8 mouse cellular contexts compared by ENCODE assay signal in genomic region chrX:48143415-48144335, GRCm38 (mm10). TPM values are rescaled to one million over a fixed set of nuclear protein-coding genes. Genes with fewer than 3 reads are reported as not detected.
DNase-seq lines count a peak whose midpoint lies in the region; ATAC-seq lines count a peak whose summit lies in the region.

No protein-coding gene starts in this region.

- ATAC-seq in embryonic facial prominence, embryonic 11.5 days (replicated peaks; ENCODE audit: insufficient number of reproducible peaks, low FRiP score, low TSS enrichment, low read depth), result no peak
- ATAC-seq in kidney, embryonic 16.5 days (ENCODE audit: low FRiP score, low TSS enrichment), result peak; percentile 78

- H3K4me1 ChIP-seq in embryonic facial prominence, embryonic 11.5 days (ENCODE audit: control insufficient read depth, insufficient read depth, low read length), result no peaks in the 10 kb centered on the region
- no peaks in the 10 kb centered on the region for H3K4me1 ChIP-seq in kidney, embryonic 16.5 days (ENCODE audit: insufficient read depth, low read length)

- 53% methylated on average over 26 of the region's 26 CpGs for WGBS in embryonic facial prominence, embryonic 11.5 days
- WGBS in kidney, embryonic 16.5 days, result 42% methylated on average over 25 of the region's 26 CpGs

- 0 out of 2 replicates have a peak overlapping the region, but pooled peaks have one; percentile 10 for H3K4me3 ChIP-seq in embryonic facial prominence, embryonic 11.5 days (ENCODE audit: low read depth, low read length)
- H3K4me3 ChIP-seq in kidney, embryonic 16.5 days (ENCODE audit: low read length), result peak overlapping the region; percentile 40

- peak; percentile 94 for DNase-seq in heart, adult 11 months
- DNase-seq in heart, postnatal 25 days (ENCODE audit: low spot score), result no peak
- peak; percentile 19 for DNase-seq in embryonic facial prominence, embryonic 11.5 days (ENCODE audit: low spot score)
- peak; percentile 43 for DNase-seq in lung, postnatal 25 days (ENCODE audit: low spot score)
- DNase-seq in thymus, adult 18-20 months, result peak; percentile 63 to 80
- no peak for DNase-seq in frontal cortex, postnatal 36 days (ENCODE audit: low spot score in 2 of 2)
- DNase-seq in layer of hippocampus, adult 18-20 months (ENCODE audit: low spot score in 2 of 2), result no peak

- no peak overlapping the region for H3K9ac ChIP-seq in embryonic facial prominence, embryonic 11.5 days (replicated peaks; ENCODE audit: low read length)
- peak overlapping the region; percentile 50; the same call in 1 of the 2 replicates for H3K9ac ChIP-seq in kidney, embryonic 16.5 days (replicated peaks; ENCODE audit: low read length)

- H3K9me3 ChIP-seq in embryonic facial prominence, embryonic 11.5 days (replicated peaks; ENCODE audit: control insufficient read depth, low read length), result no peaks in the 10 kb centered on the region
- H3K9me3 ChIP-seq in kidney, embryonic 16.5 days (ENCODE audit: low read length), result no peaks in the 10 kb centered on the region

- no peak overlapping the region for H3K27ac ChIP-seq in embryonic facial prominence, embryonic 11.5 days (replicated peaks; ENCODE audit: low read depth, low read length)
- no peak overlapping the region for H3K27ac ChIP-seq in kidney, embryonic 16.5 days (ENCODE audit: low read length)

- no peaks in the 10 kb centered on the region for H3K36me3 ChIP-seq in embryonic facial prominence, embryonic 11.5 days (replicated peaks; ENCODE audit: control insufficient read depth, insufficient read depth, low read depth, low read length)
- no peaks in the 10 kb centered on the region for H3K36me3 ChIP-seq in kidney, embryonic 16.5 days (ENCODE audit: insufficient read depth, low read length)

- H3K4me2 ChIP-seq in embryonic facial prominence, embryonic 11.5 days (ENCODE audit: low read depth, low read length), result peak overlapping the region; percentile 39
- H3K4me2 ChIP-seq in kidney, embryonic 16.5 days (replicated peaks; ENCODE audit: low read depth, low read length), result peak overlapping the region; percentile 52

- intact Hi-C loops in heart, postnatal 25 days (cut with DNase I), result no loop called here

- H3K27me3 ChIP-seq in embryonic facial prominence, embryonic 11.5 days (ENCODE audit: control insufficient read depth, insufficient read depth, low read length), result no peaks in the 10 kb centered on the region
- H3K27me3 ChIP-seq in kidney, embryonic 16.5 days (ENCODE audit: insufficient read depth, low read length), result no peaks in the 10 kb centered on the region; the same call in 1 of the 2 replicates

RNA-seq across cellular contexts. Expression of gene Sash3, which starts 2.6 kb away (rescaled TPM):
- total RNA-seq in heart, postnatal 25 days (2021), result 1 to 10 TPM in 1 of 2 experiments, under 1 TPM in 1; 0.84 to 1.2 TPM
- 1.5 and 1.8 TPM in 2 replicates for polyA plus RNA-seq in embryonic facial prominence, embryonic 11.5 days (2014; fragmentation: Nextera tagmentation; extraction: Ambion mirVana)
- 1.7 and 2.0 TPM in 2 replicates for polyA plus RNA-seq in kidney, embryonic 16.5 days (2015; fragmentation: Nextera tagmentation; extraction: Ambion mirVana)
- total RNA-seq in layer of hippocampus, adult 18-20 months (2021), result 1 to 10 TPM in 1 of 2 experiments, under 1 TPM in 1; 0.81 to 1.4 TPM

RNA-seq across cellular contexts. Expression of gene Xpnpep2, which starts 35.1 kb away (rescaled TPM):
- 1 to 10 TPM; 2.7 to 3.6 TPM for total RNA-seq in heart, postnatal 25 days (2021)
- polyA plus RNA-seq in embryonic facial prominence, embryonic 11.5 days (2014; fragmentation: Nextera tagmentation; extraction: Ambion mirVana), result 2.5 and 2.7 TPM in 2 replicates
- polyA plus RNA-seq in kidney, embryonic 16.5 days (2015; fragmentation: Nextera tagmentation; extraction: Ambion mirVana), result 7.8 and 8.3 TPM in 2 replicates
- under 1 TPM; 0.50 to 0.89 TPM for total RNA-seq in layer of hippocampus, adult 18-20 months (2021)

Comparison
In these comparisons a context has a peak if more than half of its experiments do, and no peak if none do; other contexts are left out.
1. DNase-seq: peak in heart, adult 11 months (single experiment), embryonic facial prominence, embryonic 11.5 days (single experiment), lung, postnatal 25 days (single experiment) and thymus, adult 18-20 months (2 of 2); none in heart, postnatal 25 days (single experiment), frontal cortex, postnatal 36 days (0 of 2) and layer of hippocampus, adult 18-20 months (0 of 2).